Mouse (Mus musculus) hindbrain, embryonic 13.5 days (tissue): ENCODE results near the gene Ttpal. TPM values are rescaled to one million over a fixed set of nuclear protein-coding genes. Genes with fewer than 3 reads are reported as not detected.

Experiments
- ATAC-seq: fragments of 200-750 bp; cut with Nextera tagmentation; 2 replicates; pipeline ENCODE4 v1.8.0; 2017; ENCODE audit warnings: moderate TSS enrichment; ENCODE audit not compliant: low FRiP score
- H3K27ac ChIP-seq: fragments of 300-500 bp; sonication (generic); 2 replicates; pipeline ENCODE4 v1.5.1; 2015; ENCODE audit warnings: inconsistent platforms, mild to moderate bottlenecking, moderate library complexity
- H3K27me3 ChIP-seq: fragments of 300-500 bp; sonication (generic); 2 replicates; pipeline ENCODE4 v1.6.1; 2015; ENCODE audit warnings: mild to moderate bottlenecking, inconsistent platforms
- H3K36me3 ChIP-seq: fragments of 300-500 bp; sonication (generic); 2 replicates; pipeline ENCODE4 v1.6.1; 2015; ENCODE audit warnings: mild to moderate bottlenecking, inconsistent platforms
- H3K4me1 ChIP-seq: fragments of 300-500 bp; sonication (generic); replicated peaks from 2 replicates; pipeline ENCODE4 v1.6.1; 2015; ENCODE audit warnings: inconsistent platforms
- H3K4me2 ChIP-seq: fragments of 300-500 bp; sonication (generic); 2 replicates; pipeline ENCODE4 v1.6.1; 2015; ENCODE audit warnings: inconsistent platforms, mild to moderate bottlenecking, moderate library complexity
- H3K4me3 ChIP-seq: fragments of 300-500 bp; sonication (generic); 2 replicates; pipeline ENCODE4 v1.5.1; 2015; ENCODE audit warnings: mild to moderate bottlenecking, inconsistent platforms
- H3K9ac ChIP-seq: fragments of 300-500 bp; sonication (generic); 2 replicates; pipeline ENCODE4 v1.6.1; 2015; ENCODE audit warnings: mild to moderate bottlenecking, inconsistent platforms
- H3K9me3 ChIP-seq: fragments of 300-500 bp; sonication (generic); 2 replicates; pipeline ENCODE4 v1.6.1; 2016; ENCODE audit warnings: inconsistent platforms
- WGBS: fragments of 180-500 bp; shearing (Covaris S2); methylation state at CpG from one replicate; pipeline ENCODE4 v1.1.7; 2015; 5-methylcytosine and 5-hydroxymethylcytosine counted together
- polyA plus RNA-seq: library from polyadenylated mRNA; unstranded; fragments of >200 nt; fragmentation: Nextera tagmentation; extraction: Ambion mirVana; gene quantifications from 2 replicates; pipeline ENCODE4 v1.2.1, GENCODE M21; 2015

Ttpal gene
- polyA plus RNA-seq, 1 experiment from 2014 or later, result 42.0 TPM

DNA sequence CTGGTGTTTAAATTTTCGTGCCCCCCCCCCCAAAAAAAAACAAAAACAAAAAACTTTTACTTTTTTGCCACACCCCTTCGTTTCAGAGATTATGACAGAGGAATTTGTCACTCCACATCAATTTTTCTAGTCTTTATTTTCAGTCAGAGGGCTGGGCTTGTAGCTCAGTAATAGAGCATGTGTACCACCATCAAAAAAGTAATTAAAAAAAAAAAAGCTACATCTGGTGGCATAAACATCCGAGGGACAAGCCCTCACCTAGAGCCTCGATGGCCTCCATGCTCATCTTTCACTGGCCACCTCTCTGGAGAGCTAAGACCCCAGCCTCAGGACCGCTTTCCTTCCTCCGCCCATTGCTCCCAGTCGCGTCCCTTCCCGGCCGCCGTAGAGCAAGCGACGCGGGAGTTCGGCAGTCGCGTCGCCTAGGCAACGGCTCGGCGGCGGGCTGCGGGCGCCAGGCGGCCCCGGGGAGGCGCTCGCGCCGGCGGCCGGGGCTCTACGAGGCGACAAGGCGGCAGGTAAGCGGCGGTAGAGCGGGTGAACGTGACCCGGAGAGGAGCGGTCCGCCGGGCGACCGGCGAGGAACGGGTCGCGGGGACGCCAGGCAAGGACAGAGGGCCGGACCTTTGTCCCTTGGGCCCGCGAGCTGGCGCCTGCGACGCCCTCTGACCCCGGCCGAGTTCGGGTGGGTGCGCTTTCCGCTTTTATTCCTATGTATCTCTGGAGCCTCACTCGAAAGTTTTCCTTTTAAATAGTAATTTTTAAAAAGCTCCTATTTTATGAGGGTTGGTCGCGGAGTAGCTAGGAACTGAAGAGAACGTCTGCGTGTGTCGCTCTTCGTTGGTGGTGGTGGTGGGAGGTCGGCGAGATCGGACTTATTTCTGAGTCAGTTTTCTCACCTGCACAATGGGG, 56.1 kb downstream of the Ttpal start, which contains the start of gene Pkig:
Pkig (plus strand) TSS at position 412 of the 912 bp plus-strand sequence.
- Histone ChIP-seq H3K4me2 (peak within 1 kb of the TSS; percentile 62), H3K36me3 (no peaks in the 10 kb centered on the region), H3K4me3 (peak within 1 kb of the TSS; percentile 84), H3K27me3 (no peaks in the 10 kb centered on the region), H3K9ac (peak within 1 kb of the TSS; percentile 83), H3K4me1 (peaks cover 33% of the 10 kb centered on the region), H3K27ac (peak within 1 kb of the TSS; percentile 88), H3K9me3 (no peaks in the 10 kb centered on the region)
- WGBS, result under 1% methylated on average over 71 of the region's 71 CpGs
- ATAC-seq, result peak; percentile 90

- Histone ChIP-seq H3K27me3 (no peaks in the 10 kb centered on the region), H3K9ac (peak overlapping the region; percentile 83), H3K4me1 (peaks cover 33% of the 10 kb centered on the region), H3K9me3 (no peaks in the 10 kb centered on the region), H3K4me3 (peak overlapping the region; percentile 84), H3K4me2 (peak overlapping the region; percentile 62), H3K27ac (no peak overlapping the region; the same call in 1 of the 2 replicates), H3K36me3 (no peaks in the 10 kb centered on the region)
- ATAC-seq, result no peak; the same call in 1 of the 2 replicates
- under 1% methylated on average over 8 of the region's 8 CpGs for WGBS
Measured at GRCm38 (mm10) chr2:163658941-163659340, 56.8 kb downstream of the Ttpal start.

DNA sequence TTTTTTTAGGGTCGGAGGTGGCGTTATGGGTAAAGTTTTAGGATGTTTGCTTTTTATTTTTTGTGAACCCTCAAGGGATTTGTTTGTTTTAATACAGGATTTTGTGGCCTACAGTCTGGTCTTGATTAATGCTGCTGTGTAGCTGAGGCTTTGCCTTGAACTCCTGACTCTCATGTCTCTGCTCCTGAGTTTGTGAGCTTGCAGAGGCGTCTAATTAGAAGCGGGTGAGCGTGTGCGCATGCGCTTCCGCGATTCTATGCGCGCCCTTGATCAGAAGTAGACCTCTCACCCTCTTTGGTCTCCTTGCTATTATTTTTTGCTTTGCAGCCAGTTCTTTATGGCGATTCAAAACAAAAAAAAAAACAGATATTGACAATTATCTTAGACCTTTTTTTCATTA, 57.3 kb downstream of the Ttpal start:
- 84% methylated on average over 12 of the region's 12 CpGs for WGBS
- H3K9ac ChIP-seq, result peak overlapping the region; percentile 83
- no peak overlapping the region for H3K27ac ChIP-seq

GRCm38 (mm10) chr2:163660103-163660701, 58.1 kb downstream of the Ttpal start:
- WGBS, result 86% methylated on average over 5 of the region's 5 CpGs
- H3K4me2 ChIP-seq, result no peak overlapping the region
- no peak overlapping the region for H3K4me3 ChIP-seq
- H3K9ac ChIP-seq, result peak overlapping the region; percentile 1; the same call in 1 of the 2 replicates
- no peaks in the 10 kb centered on the region for H3K36me3 ChIP-seq
- no peaks in the 10 kb centered on the region for H3K9me3 ChIP-seq
- peaks cover 35% of the 10 kb centered on the region for H3K4me1 ChIP-seq
- ATAC-seq, result no peak
- H3K27me3 ChIP-seq, result no peaks in the 10 kb centered on the region
- no peak overlapping the region for H3K27ac ChIP-seq

More for the DNA sequence above, 57.3 kb downstream of the Ttpal start:
- Histone ChIP-seq H3K4me2 (peak overlapping the region; percentile 62), H3K4me1 (peaks cover 35% of the 10 kb centered on the region), H3K36me3 (no peaks in the 10 kb centered on the region), H3K9me3 (no peaks in the 10 kb centered on the region), H3K27me3 (no peaks in the 10 kb centered on the region), H3K4me3 (peak overlapping the region; percentile 84)
- ATAC-seq, result no peak

GRCm38 (mm10) chr2:163661371-163661850, 59.3 kb downstream of the Ttpal start:
- Histone ChIP-seq H3K36me3 (no peaks in the 10 kb centered on the region), H3K4me2 (no peak overlapping the region), H3K27me3 (no peaks in the 10 kb centered on the region), H3K9ac (0 out of 2 replicates have a peak overlapping the region, but pooled peaks have one; percentile 49), H3K4me1 (peaks cover 35% of the 10 kb centered on the region), H3K4me3 (no peak overlapping the region), H3K27ac (0 out of 2 replicates have a peak overlapping the region, but pooled peaks have one; percentile 35), H3K9me3 (no peaks in the 10 kb centered on the region)
- ATAC-seq, result no peak
- WGBS, result 43% methylated on average over 6 of the region's 6 CpGs

DNA sequence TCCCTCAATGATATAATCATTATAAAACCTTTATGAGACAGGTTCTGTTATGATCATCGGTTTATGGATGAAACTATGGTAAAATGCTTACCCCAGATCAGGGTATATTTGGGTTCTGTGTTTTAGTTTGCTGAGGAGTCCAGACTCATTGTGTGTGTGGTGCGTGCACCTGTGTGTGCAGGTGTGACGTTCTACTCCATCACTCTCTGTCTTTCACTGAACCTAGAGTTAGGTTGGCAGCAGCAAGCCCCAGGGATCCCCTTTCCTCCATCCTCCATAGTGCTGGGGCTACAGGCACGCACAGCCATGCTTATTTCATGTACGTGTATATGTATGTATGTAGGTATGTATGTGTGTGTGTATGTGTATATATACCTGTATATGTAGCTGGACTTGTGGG, 60.0 kb downstream of the Ttpal start:
- Histone ChIP-seq H3K4me2 (no peak overlapping the region), H3K4me1 (peaks cover 35% of the 10 kb centered on the region), H3K27ac (no peak overlapping the region), H3K36me3 (no peaks in the 10 kb centered on the region), H3K4me3 (no peak overlapping the region), H3K9ac (no peak overlapping the region), H3K9me3 (no peaks in the 10 kb centered on the region), H3K27me3 (no peaks in the 10 kb centered on the region)
- no peak for ATAC-seq
- WGBS, result 97% methylated on average over 5 of the region's 5 CpGs

DNA sequence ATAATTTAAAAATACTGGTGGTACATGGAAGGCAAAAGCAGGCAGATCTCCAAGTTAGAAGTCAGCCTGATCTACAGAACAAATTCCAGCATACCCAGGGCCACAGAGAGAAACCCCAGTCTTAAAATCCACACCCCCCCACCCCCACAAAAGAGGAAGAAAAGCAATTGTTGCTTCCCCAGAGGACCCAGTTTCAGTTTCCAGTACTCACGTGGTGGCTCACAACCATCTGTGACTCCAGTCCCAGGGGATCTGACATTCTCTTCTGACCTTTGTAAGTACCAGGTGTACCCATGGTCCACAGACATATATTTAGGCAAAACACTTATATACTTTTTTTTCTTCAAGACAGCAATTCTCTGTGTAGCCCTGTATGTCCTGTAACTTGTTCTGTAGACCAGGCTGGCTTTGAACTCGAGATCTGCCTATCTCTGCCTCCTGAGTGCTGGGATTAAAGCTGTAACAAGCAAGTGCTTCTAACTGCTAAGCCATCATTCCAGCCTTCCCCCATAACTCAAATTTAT, 60.6 kb downstream of the Ttpal start:
- 57% methylated on average over 2 of the region's 2 CpGs for WGBS
- H3K9me3 ChIP-seq, result no peaks in the 10 kb centered on the region
- no peak overlapping the region for H3K9ac ChIP-seq
- H3K27me3 ChIP-seq, result no peaks in the 10 kb centered on the region
- H3K36me3 ChIP-seq, result no peaks in the 10 kb centered on the region
- H3K4me3 ChIP-seq, result no peak overlapping the region
- H3K27ac ChIP-seq, result no peak overlapping the region
- peaks cover 35% of the 10 kb centered on the region for H3K4me1 ChIP-seq
- H3K4me2 ChIP-seq, result no peak overlapping the region
- ATAC-seq, result no peak

DNA sequence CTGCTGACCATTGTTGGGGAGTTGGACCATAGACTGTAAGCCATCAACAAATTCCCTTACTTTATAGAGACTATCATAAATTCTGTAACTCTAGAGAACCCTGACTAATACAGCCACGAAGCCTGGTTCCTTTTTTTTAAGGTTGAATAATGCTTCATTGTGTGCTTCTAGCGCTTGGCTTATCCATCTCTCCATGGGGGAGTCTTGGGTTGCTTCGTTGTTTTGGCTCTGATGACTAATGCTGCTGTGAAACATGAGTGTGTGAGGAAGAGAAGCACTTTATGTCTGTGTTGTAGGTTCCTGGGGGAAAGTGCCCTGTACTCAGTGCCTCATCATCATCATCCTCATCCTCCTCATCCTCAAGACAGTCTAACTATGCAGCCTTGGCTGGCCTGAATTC, 61.8 kb downstream of the Ttpal start:
- H3K9me3 ChIP-seq, result no peaks in the 10 kb centered on the region
- WGBS, result 57% methylated on average over 3 of the region's 3 CpGs
- H3K27me3 ChIP-seq, result no peaks in the 10 kb centered on the region

DNA sequence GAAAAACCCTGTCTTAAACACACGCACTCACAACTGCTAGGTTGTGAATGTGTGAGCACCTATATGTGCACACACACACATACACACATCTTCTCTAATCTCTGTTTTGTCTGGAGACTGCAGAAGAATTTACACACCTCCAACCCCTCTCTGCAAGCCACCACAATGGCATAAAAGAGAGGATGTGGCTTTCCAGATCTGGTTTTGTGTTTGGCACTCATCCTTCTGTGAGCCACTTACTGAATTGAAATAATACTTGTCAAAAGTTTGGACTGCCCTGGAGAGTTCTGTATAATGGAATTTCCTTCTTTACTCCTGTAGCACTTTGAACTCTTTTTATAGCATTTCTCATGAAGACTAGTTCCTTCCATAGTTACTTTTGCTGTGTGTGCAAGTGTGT, 64.9 kb downstream of the Ttpal start:
- Histone ChIP-seq H3K4me3 (no peak overlapping the region), H3K27me3 (no peaks in the 10 kb centered on the region), H3K9ac (no peak overlapping the region), H3K9me3 (no peaks in the 10 kb centered on the region), H3K27ac (no peak overlapping the region), H3K36me3 (no peaks in the 10 kb centered on the region), H3K4me1 (peaks cover 7% of the 10 kb centered on the region), H3K4me2 (no peak overlapping the region)
- 100% methylated on average over 1 of the region's 1 CpGs for WGBS
- no peak for ATAC-seq

More for the DNA sequence above, 61.8 kb downstream of the Ttpal start:
- no peak overlapping the region for H3K4me3 ChIP-seq
- no peak overlapping the region for H3K9ac ChIP-seq
- ATAC-seq, result no peak
- H3K4me2 ChIP-seq, result no peak overlapping the region
- no peaks in the 10 kb centered on the region for H3K36me3 ChIP-seq
- H3K27ac ChIP-seq, result no peak overlapping the region
- H3K4me1 ChIP-seq, result peaks cover 34% of the 10 kb centered on the region

Other genes with a start within 250 kb of the Ttpal start
- gene Jph2, start 204.3 kb upstream of the Ttpal start, polyA plus RNA-seq, result 0.38 and 0.49 TPM in 2 replicates
- 75.0 and 76.2 TPM in 2 replicates for gene Oser1, start 177.6 kb upstream of the Ttpal start, polyA plus RNA-seq
- 121 and 129 TPM in 2 replicates for gene Gdap1l1, start 163.8 kb upstream of the Ttpal start, polyA plus RNA-seq
- 14.0 and 14.1 TPM in 2 replicates for gene Fitm2, start 129.7 kb upstream of the Ttpal start, polyA plus RNA-seq
- gene R3hdml, start 110.0 kb upstream of the Ttpal start, polyA plus RNA-seq, result not detected in 2 replicates
- gene Hnf4a, start 95.5 kb upstream of the Ttpal start, polyA plus RNA-seq, result 0.09 TPM in 1 of 2 replicates, not detected in the other
- 37.5 and 38.7 TPM in 2 replicates for gene Serinc3, start 42.8 kb downstream of the Ttpal start, polyA plus RNA-seq
- gene Pkig, start 56.1 kb downstream of the Ttpal start, polyA plus RNA-seq, result 110 and 119 TPM in 2 replicates
- gene Ada, start 147.9 kb downstream of the Ttpal start, polyA plus RNA-seq, result 2.8 and 3.2 TPM in 2 replicates
- 0.13 and 0.22 TPM in 2 replicates for gene Ccn5, start 218.5 kb downstream of the Ttpal start, polyA plus RNA-seq